Mouse (Mus musculus): Measurements from ENCODE around the gene Fam83g.

Fam83g gene

GRCm38 (mm10) chr11:61673686-61674085 is 10.2 kb upstream of the Fam83g start:
- DNase-seq (ENCODE audit: low read depth in 2 of 2, low spot score in 2 of 2): no peak

GRCm38 (mm10) chr11:61674151-61674838 is 9.6 kb upstream of the Fam83g start:
- DNase-seq (ENCODE audit: low read depth in 2 of 2, low spot score in 2 of 2): no peak

GRCm38 (mm10) chr11:61674839-61675159 is 9.1 kb upstream of the Fam83g start:
- no peak for DNase-seq (ENCODE audit: low read depth in 2 of 2, low spot score in 2 of 2)

- no peak for DNase-seq (ENCODE audit: low read depth in 2 of 2, low spot score in 2 of 2)
Observed at GRCm38 (mm10) chr11:61675332-61675731, 8.6 kb upstream of the Fam83g start.

- no peak for DNase-seq (ENCODE audit: low read depth in 2 of 2, low spot score in 2 of 2)
Observed at GRCm38 (mm10) chr11:61676216-61676854, 7.6 kb upstream of the Fam83g start.

- no peak for DNase-seq (ENCODE audit: low read depth in 2 of 2, low spot score in 2 of 2)
Observed at GRCm38 (mm10) chr11:61677709-61678108, 6.2 kb upstream of the Fam83g start.

- no peak for DNase-seq (ENCODE audit: low read depth in 2 of 2, low spot score in 2 of 2)
Observed at GRCm38 (mm10) chr11:61679091-61679866, 4.6 kb upstream of the Fam83g start.

- no peak for DNase-seq (ENCODE audit: low read depth in 2 of 2, low spot score in 2 of 2)
Observed at GRCm38 (mm10) chr11:61685119-61685725, 1.3 kb downstream of the Fam83g start.

- no peak for DNase-seq (ENCODE audit: low read depth in 2 of 2, low spot score in 2 of 2)
Observed at GRCm38 (mm10) chr11:61686141-61686540, 2.2 kb downstream of the Fam83g start.

GRCm38 (mm10) chr11:61686906-61687453 is 3.1 kb downstream of the Fam83g start:
- no peak for DNase-seq (ENCODE audit: low read depth in 2 of 2, low spot score in 2 of 2)

- no peak for DNase-seq (ENCODE audit: low read depth in 2 of 2, low spot score in 2 of 2)
Observed at GRCm38 (mm10) chr11:61687595-61687994, 3.7 kb downstream of the Fam83g start.

- DNase-seq (ENCODE audit: low read depth in 2 of 2, low spot score in 2 of 2): no peak
Observed at GRCm38 (mm10) chr11:61692996-61693395, 9.1 kb downstream of the Fam83g start.

GRCm38 (mm10) chr11:61698852-61699251 is 15.0 kb downstream of the Fam83g start:
- DNase-seq (ENCODE audit: low read depth in 2 of 2, low spot score in 2 of 2): no peak

- DNase-seq (ENCODE audit: low read depth in 2 of 2, low spot score in 2 of 2): no peak
Observed at GRCm38 (mm10) chr11:61699460-61699859, 15.6 kb downstream of the Fam83g start.

GRCm38 (mm10) chr11:61699933-61700332 is 16.0 kb downstream of the Fam83g start:
- DNase-seq (ENCODE audit: low read depth in 2 of 2, low spot score in 2 of 2): no peak

GRCm38 (mm10) chr11:61701696-61702095 is 17.8 kb downstream of the Fam83g start:
- DNase-seq (ENCODE audit: low read depth in 2 of 2, low spot score in 2 of 2): no peak

GRCm38 (mm10) chr11:61702494-61702893 is 18.6 kb downstream of the Fam83g start:
- no peak for DNase-seq (ENCODE audit: low read depth in 2 of 2, low spot score in 2 of 2)

- no peak for DNase-seq (ENCODE audit: low read depth in 2 of 2, low spot score in 2 of 2)
Observed at GRCm38 (mm10) chr11:61705581-61705980, 21.7 kb downstream of the Fam83g start.

GRCm38 (mm10) chr11:61706232-61706631 is 22.3 kb downstream of the Fam83g start:
- DNase-seq (ENCODE audit: low read depth in 2 of 2, low spot score in 2 of 2): no peak

- DNase-seq (ENCODE audit: low read depth in 2 of 2, low spot score in 2 of 2): no peak
Observed at GRCm38 (mm10) chr11:61708928-61709327, 25.0 kb downstream of the Fam83g start.

GRCm38 (mm10) chr11:61713157-61713855 is 29.4 kb downstream of the Fam83g start:
- no peak for DNase-seq (ENCODE audit: low read depth in 2 of 2, low spot score in 2 of 2)

All from CD8-positive naive resting alpha-beta T cell, adult 2 months (primary cell).